Mouse (Mus musculus): ENCODE data around the gene Brd2.

Gene Brd2

GRCm38 (mm10) chr17:34131911-34132310 lies 9.5 kb upstream of the Brd2 start:
- DNase-seq (ENCODE audit: low read depth): no peak

- peak; percentile 48 for DNase-seq (ENCODE audit: low read depth)
These were observed 7.9 kb upstream of the Brd2 start for GRCm38 (mm10) chr17:34130073-34130947.

GRCm38 (mm10) chr17:34128944-34129791 lies 6.7 kb upstream of the Brd2 start:
- DNase-seq (ENCODE audit: low read depth): peak; percentile 73

GRCm38 (mm10) chr17:34128264-34128937 lies 6.0 kb upstream of the Brd2 start:
- DNase-seq (ENCODE audit: low read depth): peak; percentile 81

- DNase-seq (ENCODE audit: low read depth): peak; percentile 86
These were observed 5.0 kb upstream of the Brd2 start for GRCm38 (mm10) chr17:34127475-34127874.

- peak; percentile 18 for DNase-seq (ENCODE audit: low read depth)
These were observed 4.5 kb upstream of the Brd2 start for GRCm38 (mm10) chr17:34126826-34127420.

- DNase-seq (ENCODE audit: low read depth): peak; percentile 39
These were observed 2.2 kb upstream of the Brd2 start for GRCm38 (mm10) chr17:34124649-34125048.

- no peak for DNase-seq (ENCODE audit: low read depth)
These were observed 1.1 kb upstream of the Brd2 start for GRCm38 (mm10) chr17:34123518-34123917.

- DNase-seq (ENCODE audit: low read depth): peak; percentile 62
These were observed 677 bp upstream of the Brd2 start for GRCm38 (mm10) chr17:34123111-34123510.

GRCm38 (mm10) chr17:34121879-34122187 lies 601 bp downstream of the Brd2 start:
- DNase-seq (ENCODE audit: low read depth): no peak

- peak; percentile 80 for DNase-seq (ENCODE audit: low read depth)
These were observed 1.1 kb downstream of the Brd2 start for GRCm38 (mm10) chr17:34121172-34121878.

GRCm38 (mm10) chr17:34120814-34121171 lies 1.6 kb downstream of the Brd2 start:
- peak; percentile 91 for DNase-seq (ENCODE audit: low read depth)

GRCm38 (mm10) chr17:34120180-34120723 lies 2.2 kb downstream of the Brd2 start:
- DNase-seq (ENCODE audit: low read depth): peak; percentile 86

GRCm38 (mm10) chr17:34119249-34120179 lies 2.9 kb downstream of the Brd2 start, which contains the start of gene H2-DMa:
H2-DMa (plus strand) TSS chr17:34119541.
- DNase-seq (ENCODE audit: low read depth): peak; percentile 99

GRCm38 (mm10) chr17:34118873-34119248 lies 3.6 kb downstream of the Brd2 start:
- DNase-seq (ENCODE audit: low read depth): no peak

GRCm38 (mm10) chr17:34118113-34118872 lies 4.1 kb downstream of the Brd2 start:
- DNase-seq (ENCODE audit: low read depth): peak; percentile 75

- DNase-seq (ENCODE audit: low read depth): peak; percentile 80
These were observed 4.9 kb downstream of the Brd2 start for GRCm38 (mm10) chr17:34117421-34118112.

- DNase-seq (ENCODE audit: low read depth): no peak
These were observed 5.6 kb downstream of the Brd2 start for GRCm38 (mm10) chr17:34116736-34117370.

Measured in induced T-regulatory cell, adult 2 months (primary cell).